Mouse (Mus musculus) colon, adult 2 months (tissue): ENCODE measurements around the gene Ccndbp1. TPM values are rescaled to one million over a fixed set of nuclear protein-coding genes. Genes with fewer than 3 reads are reported as not detected.

ENCODE experiments used
- polyA plus RNA-seq: library from polyadenylated mRNA; depleted of rRNA; stranded (reverse); fragments of >200 nt; gene quantifications from 2 replicates; pipeline ENCODE4 v1.2.3, GENCODE M21; 2012; rRNA removed

The Ccndbp1 gene
- 15.8 and 18.7 TPM in 2 replicates for polyA plus RNA-seq

GRCm38 (mm10) chr2:121007925-121008663, at the start of gene Ccndbp1:
Ccndbp1 (plus strand) TSS chr2:121008403.

DNA sequence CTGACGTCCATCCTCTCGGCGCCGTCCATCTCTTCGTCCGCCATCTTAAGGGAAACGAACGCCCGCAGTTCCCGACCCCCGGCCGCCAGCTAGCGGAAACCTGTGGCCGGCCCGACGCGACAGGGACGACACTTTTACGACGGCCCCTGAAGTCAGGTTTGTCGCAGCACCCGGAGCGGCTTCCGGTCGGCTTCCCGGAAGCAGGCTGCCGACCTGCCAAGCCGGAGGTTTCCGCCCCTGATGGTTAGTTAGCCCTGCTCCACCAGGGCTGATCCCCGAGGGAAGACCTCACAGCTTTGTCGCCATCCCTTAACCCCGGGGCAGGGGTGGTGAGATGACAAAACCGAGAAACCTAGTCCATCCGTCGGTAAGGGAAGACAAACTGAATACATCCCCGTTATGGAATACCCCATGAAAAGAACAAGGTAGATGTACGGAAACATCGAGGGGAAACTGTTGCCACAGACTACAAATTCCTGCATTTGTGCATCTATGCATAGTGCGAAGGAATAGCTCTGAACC, 37.6 kb upstream of the Ccndbp1 start, which contains the start of gene Ubr1:
Gene Ubr1 (minus strand): TSS at position 157 of the 522 bp plus-strand sequence.

GRCm38 (mm10) chr2:120976990-120977925, 30.9 kb upstream of the Ccndbp1 start, which contains the start of gene Tmem62:
Tmem62 (plus strand) TSS chr2:120977017.

DNA sequence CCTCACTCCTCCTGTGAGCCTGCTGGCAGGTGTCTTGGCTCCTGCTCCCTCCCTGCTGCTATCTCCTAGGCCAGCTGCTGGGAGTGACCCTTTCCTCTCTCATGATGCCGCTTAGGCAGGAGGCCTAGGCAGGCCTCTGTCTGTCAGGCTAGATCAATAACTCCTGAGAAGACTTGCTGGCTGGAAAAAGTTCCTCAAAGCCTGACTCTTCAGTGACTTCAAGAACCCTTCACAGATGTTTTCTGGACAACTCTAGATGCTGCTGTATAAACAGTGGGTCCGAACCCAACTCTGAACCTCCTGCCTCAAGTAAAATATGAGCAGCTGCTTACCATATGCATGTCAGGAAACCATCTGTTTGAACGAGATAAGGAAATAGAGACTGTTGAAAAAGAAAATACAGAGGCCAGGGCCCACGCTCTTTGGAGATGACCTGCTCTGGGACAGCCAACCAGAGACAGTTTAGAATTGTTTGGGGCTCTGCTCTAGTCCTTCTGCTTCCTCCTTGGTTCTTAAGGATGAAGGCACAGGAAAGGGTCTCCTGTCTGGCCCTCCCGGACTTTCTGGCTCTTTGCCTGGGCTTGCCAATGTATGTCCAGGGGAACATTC, 28.6 kb downstream of the Ccndbp1 start, which contains the start of gene Epb42:
Gene Epb42 (minus strand): TSS at position 340 of the 609 bp plus-strand sequence.

Other genes with a start within 250 kb of the Ccndbp1 start
- gene Cdan1, start 158.3 kb upstream of the Ccndbp1 start, polyA plus RNA-seq, result 9.9 and 14.3 TPM in 2 replicates
- 2.6 and 2.9 TPM in 2 replicates for gene Ttbk2, start 157.8 kb upstream of the Ccndbp1 start, polyA plus RNA-seq
- 14.8 and 20.1 TPM in 2 replicates for gene Ubr1, start 37.7 kb upstream of the Ccndbp1 start, polyA plus RNA-seq
- gene Tmem62, start 31.4 kb upstream of the Ccndbp1 start, polyA plus RNA-seq, result 6.1 and 6.4 TPM in 2 replicates
- not detected in 2 replicates for gene Epb42, start 28.7 kb downstream of the Ccndbp1 start, polyA plus RNA-seq
- gene Tgm5, start 77.4 kb downstream of the Ccndbp1 start, polyA plus RNA-seq, result 0.08 and 0.28 TPM in 2 replicates
- gene Tgm7, start 101.4 kb downstream of the Ccndbp1 start, polyA plus RNA-seq, result 0.10 and 0.27 TPM in 2 replicates
- gene Adal, start 132.0 kb downstream of the Ccndbp1 start, polyA plus RNA-seq, result 2.3 and 4.2 TPM in 2 replicates
- 11.5 and 14.0 TPM in 2 replicates for gene Lcmt2, start 132.2 kb downstream of the Ccndbp1 start, polyA plus RNA-seq
- gene Tubgcp4, start 162.3 kb downstream of the Ccndbp1 start, polyA plus RNA-seq, result 35.2 and 39.6 TPM in 2 replicates
- gene Zscan29, start 162.7 kb downstream of the Ccndbp1 start, polyA plus RNA-seq, result 3.7 and 3.9 TPM in 2 replicates